Mouse (Mus musculus) heart, adult 9 months (tissue): ENCODE data around the gene Csmd2.

Experiments used
- DNase-seq, 2 experiments: peaks; one replicate each; pipeline ENCODE4 v3.0.0; 2022; ENCODE audit warnings: low spot score in 2 of 2

Gene Csmd2

DNA sequence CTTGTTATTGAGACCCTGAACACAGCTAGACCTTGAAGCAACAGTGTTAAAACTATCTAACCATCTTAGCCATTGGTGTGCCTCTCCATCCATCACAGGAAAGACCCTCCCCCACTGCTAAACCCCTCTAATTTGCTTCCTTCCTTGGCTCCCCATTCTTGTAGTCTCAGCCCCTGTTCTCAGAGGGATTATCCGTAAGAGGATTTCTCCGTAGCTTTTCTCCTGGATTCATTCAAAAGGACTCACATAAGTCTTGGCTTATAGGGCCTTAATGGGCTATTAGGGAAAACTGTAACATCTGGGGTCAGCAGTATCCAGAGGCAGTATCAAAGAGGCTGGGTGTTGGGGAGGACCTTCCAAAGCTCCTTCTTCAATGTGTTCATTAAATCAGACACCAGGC, 152.3 kb downstream of the Csmd2 start:
- no peak for DNase-seq

- DNase-seq: no peak
Measured at GRCm38 (mm10) chr4:128141161-128142101, 153.8 kb downstream of the Csmd2 start.

GRCm38 (mm10) chr4:128142279-128142678, 154.6 kb downstream of the Csmd2 start:
- no peak for DNase-seq

GRCm38 (mm10) chr4:128143147-128143546, 155.5 kb downstream of the Csmd2 start:
- no peak for DNase-seq

GRCm38 (mm10) chr4:128149524-128149923, 161.9 kb downstream of the Csmd2 start:
- no peak for DNase-seq

- DNase-seq: no peak
Measured at GRCm38 (mm10) chr4:128152066-128152465, 164.4 kb downstream of the Csmd2 start.

DNA sequence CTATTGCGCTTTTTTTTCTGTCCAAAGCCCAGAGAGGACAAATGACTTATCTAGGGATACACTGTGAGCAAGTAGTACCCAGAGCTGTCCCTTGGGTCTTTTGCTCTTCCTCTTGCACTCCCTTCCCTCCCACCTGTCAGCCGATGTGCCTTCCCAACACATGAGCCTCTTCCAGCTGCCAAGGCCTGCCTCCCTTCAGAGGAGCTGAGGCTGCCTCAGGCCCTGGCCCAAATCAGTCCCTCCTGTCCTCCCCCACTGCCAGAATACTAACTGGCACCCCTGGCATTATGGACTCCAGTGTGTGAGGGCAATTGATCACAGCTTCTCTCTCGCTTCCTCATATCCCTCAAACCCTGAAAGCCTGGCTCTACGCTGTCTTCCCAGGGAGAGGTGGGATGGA, 165.5 kb downstream of the Csmd2 start:
- DNase-seq: no peak

DNA sequence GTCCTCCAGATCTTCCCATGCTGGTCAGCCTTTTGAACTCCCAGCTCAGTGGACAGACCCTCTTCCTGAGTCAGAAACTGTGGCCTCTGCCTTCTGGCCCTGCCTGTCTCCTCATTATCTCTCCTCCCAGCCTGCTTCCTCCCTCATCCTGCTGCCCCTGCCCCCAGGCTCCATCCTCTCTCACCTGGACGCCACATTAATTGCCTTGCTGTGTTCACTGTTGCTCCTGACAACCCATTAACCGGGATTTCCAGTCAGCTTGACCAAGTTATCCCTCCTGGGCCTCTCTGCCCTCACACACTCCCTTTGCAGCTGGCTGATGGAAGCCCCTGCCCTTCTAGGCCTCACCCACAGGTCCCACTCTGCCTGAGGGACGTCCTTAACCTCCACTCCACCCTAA, 167.6 kb downstream of the Csmd2 start:
- no peak for DNase-seq

DNA sequence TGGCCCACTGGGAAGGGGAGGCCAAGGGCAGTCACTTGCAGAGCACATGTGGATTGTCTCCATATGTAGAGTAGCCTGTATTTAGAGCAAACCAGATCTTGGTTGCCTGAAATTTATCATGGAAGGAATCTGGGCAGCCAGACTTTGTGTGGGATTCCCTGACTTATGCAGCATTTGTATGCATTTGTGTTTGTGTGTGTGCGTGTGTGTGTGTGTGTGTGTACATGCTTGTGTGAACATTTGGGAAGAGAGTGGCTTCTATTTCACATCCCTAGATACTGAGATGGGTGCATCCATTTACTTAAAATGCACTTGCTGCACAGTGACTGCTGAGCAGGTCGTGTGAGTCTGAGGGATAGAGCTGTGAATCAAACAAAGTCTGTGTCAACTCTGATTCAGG, 173.0 kb downstream of the Csmd2 start:
- no peak for DNase-seq

GRCm38 (mm10) chr4:128170181-128170580, 182.5 kb downstream of the Csmd2 start:
- DNase-seq: no peak

DNA sequence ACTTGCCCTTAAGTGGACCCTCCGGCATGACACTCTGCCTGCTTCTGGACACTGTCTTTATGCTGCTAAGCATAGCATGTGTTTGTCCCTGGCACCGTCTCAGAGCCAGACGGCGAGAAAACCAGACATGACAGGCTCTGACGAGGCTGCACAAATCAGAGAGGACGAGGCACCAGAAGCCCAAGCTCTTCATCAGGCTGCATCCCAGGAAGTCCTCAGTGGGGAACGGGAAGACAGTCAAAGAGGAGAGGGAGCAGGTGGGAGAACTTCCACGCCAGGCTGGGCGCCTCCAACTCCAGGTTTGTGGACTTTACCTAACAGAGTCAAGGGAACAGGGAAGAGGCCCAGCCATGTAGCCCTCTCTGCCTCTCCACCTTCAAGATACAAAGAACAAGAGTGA, 183.6 kb downstream of the Csmd2 start:
- DNase-seq: no peak

GRCm38 (mm10) chr4:128171701-128172100, 184.0 kb downstream of the Csmd2 start:
- DNase-seq: no peak

GRCm38 (mm10) chr4:128178974-128179373, 191.3 kb downstream of the Csmd2 start:
- no peak for DNase-seq

DNA sequence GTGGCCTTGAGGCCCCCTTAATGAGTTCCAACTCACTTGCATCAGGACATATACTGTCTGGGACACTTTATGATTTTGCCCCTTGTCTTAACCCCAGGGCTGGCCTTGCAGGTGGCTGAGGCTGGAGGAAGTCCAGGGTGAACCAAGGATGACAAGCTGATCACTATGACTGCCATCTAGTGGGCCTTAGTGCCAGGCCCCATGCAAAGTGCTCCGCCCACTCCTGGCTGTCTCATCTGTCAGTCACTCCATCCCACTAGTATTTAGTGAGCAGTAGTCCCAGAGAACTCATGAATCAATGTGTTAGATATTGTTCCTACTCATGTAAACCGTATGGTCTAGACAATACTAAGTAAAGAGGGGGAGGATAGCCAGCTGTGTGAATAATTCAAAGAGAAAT, 191.9 kb downstream of the Csmd2 start:
- DNase-seq: no peak

- DNase-seq: no peak
Measured at GRCm38 (mm10) chr4:128184747-128185146, 197.1 kb downstream of the Csmd2 start.

GRCm38 (mm10) chr4:128194454-128194853, 206.8 kb downstream of the Csmd2 start:
- DNase-seq: no peak

- DNase-seq: no peak
Measured at GRCm38 (mm10) chr4:128217991-128218595, 230.4 kb downstream of the Csmd2 start.

DNA sequence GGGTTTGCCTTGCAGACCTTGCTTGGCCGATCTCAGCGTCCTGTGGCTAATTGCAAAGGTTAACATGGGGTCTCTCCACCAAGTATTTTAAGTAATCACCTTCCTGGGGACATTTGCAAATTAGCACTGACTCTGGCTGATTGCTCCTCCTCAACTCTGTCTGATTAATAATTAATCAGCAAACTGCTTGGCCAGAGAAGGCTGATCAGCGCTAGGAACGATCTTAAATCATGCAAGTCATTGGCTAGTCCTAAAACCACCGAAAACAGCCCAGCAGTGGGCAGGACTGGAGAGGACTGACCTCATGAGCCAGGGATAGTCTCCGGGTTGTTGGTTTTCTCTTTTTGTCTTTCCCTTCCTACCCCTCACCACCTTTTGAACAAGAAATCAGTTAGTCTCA, 236.8 kb downstream of the Csmd2 start:
- DNase-seq: no peak

DNA sequence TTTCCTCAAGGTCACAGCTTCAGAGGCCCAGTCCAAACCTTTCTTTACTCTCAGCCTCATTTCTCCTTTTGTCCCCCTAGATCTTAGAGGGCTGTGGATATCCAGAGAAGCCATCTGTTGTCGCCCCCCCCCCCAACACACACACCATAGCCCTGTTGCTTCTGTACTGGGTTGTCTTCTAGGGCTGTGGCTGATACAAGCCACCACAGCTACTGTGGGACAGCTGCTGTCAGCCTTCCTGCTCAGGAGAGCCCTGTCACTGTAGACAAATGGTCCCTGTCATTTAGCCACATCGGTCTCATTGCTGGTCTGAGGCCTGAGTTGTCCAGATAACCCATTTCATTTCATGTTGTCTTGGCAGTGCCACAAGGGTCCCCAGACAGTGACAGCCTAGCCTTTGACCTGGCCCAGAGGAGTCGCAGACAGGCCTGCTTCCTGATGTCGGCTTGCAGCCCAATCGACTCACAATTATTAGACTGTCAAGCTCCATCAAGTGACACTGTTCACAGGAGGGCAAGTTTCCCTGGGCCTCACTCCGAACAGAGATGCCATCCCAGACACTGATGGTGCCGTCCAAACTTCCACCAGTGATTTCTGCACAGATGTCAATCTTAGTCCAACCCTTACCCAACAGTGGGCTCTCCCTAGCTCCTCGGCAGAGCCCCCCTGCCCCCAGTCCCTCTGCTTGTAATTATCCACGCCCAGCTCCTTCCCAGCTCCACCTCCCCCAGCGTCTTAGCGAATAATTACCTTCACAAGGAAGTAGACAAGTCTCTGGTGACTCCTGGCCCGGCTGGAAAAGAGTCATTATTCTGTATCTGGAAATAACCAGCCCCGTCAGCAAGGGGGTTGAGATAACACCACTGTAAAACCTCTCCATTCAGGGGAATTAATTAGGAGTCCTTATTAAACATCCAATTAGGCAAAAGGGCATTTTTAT, 240.0 kb downstream of the Csmd2 start:
- DNase-seq: no peak

- DNase-seq: no peak
Measured at GRCm38 (mm10) chr4:128233458-128233857, 245.8 kb downstream of the Csmd2 start.

GRCm38 (mm10) chr4:128239113-128239512, 251.5 kb downstream of the Csmd2 start:
- DNase-seq: no peak
